Mouse (Mus musculus) myocyte (in vitro differentiated cells): ENCODE results near the gene Emc10. TPM values are rescaled to one million over a fixed set of nuclear protein-coding genes. Genes with fewer than 3 reads are reported as not detected.
A peak's percentile ranks its signal among the peaks of the same experiment; 100 is the strongest.

Source experiments
- H3K27me3 ChIP-seq: one replicate; pipeline ENCODE4 v1.6.1; 2011; ENCODE audit not compliant: control insufficient read depth, insufficient read depth, insufficient read length
- H3K36me3 ChIP-seq: one replicate; pipeline ENCODE4 v1.6.1; 2011; ENCODE audit not compliant: control insufficient read depth, insufficient read depth
- H3K4me2 ChIP-seq: one replicate; pipeline ENCODE4 v1.6.1; 2011; ENCODE audit warnings: low read depth, control low read depth
- H3K4me3 ChIP-seq: one replicate; pipeline ENCODE4 v1.5.1; 2011; ENCODE audit warnings: mild to moderate bottlenecking, control low read depth, moderate library complexity
- H3K79me2 ChIP-seq: one replicate; pipeline ENCODE4 v1.6.1; 2011; ENCODE audit not compliant: control insufficient read depth, insufficient read depth
- H3ac ChIP-seq: one replicate; pipeline ENCODE4 v1.6.1; 2011; ENCODE audit not compliant: control insufficient read depth, insufficient read length
- CEBPB ChIP-seq: IDR thresholded peaks from 2 replicates; pipeline ENCODE4 v1.6.1; 2011; ENCODE audit warnings: mild to moderate bottlenecking, moderate library complexity; ENCODE audit not compliant: poor library complexity, insufficient read depth, severe bottlenecking
- E2F4 ChIP-seq: IDR thresholded peaks from one replicate; pipeline ENCODE4 v1.6.1; 2011; ENCODE audit warnings: mild to moderate bottlenecking, control low read depth, moderate library complexity; ENCODE audit not compliant: insufficient read depth
- MAX ChIP-seq: IDR thresholded peaks from one replicate; pipeline ENCODE4 v1.6.1; 2011; ENCODE audit warnings: low read depth, mild to moderate bottlenecking, control low read depth
- MYOD1 ChIP-seq, 3 experiments: IDR thresholded peaks; one replicate each; pipeline ENCODE4 v1.6.1; 2011; ENCODE audit warnings: control low read depth in 2 of 3, low read depth in 2 of 3, mild to moderate bottlenecking in 2 of 3, moderate library complexity in 1 of 3; ENCODE audit not compliant: insufficient read length in 2 of 3, control insufficient read depth in 1 of 3
- MYOG ChIP-seq, 3 experiments: IDR thresholded peaks; one replicate each; pipeline ENCODE4 v1.6.1; 2011; ENCODE audit warnings: control low read depth in 2 of 3, low read depth in 2 of 3, mild to moderate bottlenecking in 2 of 3; ENCODE audit not compliant: insufficient read length in 2 of 3, control insufficient read depth in 1 of 3, insufficient read depth in 1 of 3
- POLR2A ChIP-seq: IDR thresholded peaks from one replicate; pipeline ENCODE4 v1.6.1; 2011; ENCODE audit warnings: low read depth, mild to moderate bottlenecking, control low read depth, moderate library complexity; ENCODE audit not compliant: insufficient read length
- POLR2AphosphoS2 ChIP-seq: IDR thresholded peaks from one replicate; pipeline ENCODE4 v1.6.1; 2011; ENCODE audit warnings: low read depth, control low read depth; ENCODE audit not compliant: insufficient read length
- REST ChIP-seq: IDR thresholded peaks from one replicate; pipeline ENCODE4 v1.6.1; 2011; ENCODE audit warnings: mild to moderate bottlenecking, control low read depth, moderate library complexity; ENCODE audit not compliant: insufficient read depth, insufficient read length
- SRF ChIP-seq: IDR thresholded peaks from one replicate; pipeline ENCODE4 v1.6.1; 2011; ENCODE audit warnings: low read depth; ENCODE audit not compliant: control insufficient read depth, insufficient read length
- TCF12 ChIP-seq: IDR thresholded peaks from one replicate; pipeline ENCODE4 v1.6.1; 2011; ENCODE audit warnings: mild to moderate bottlenecking, control low read depth; ENCODE audit not compliant: poor library complexity, insufficient read depth, severe bottlenecking
- TCF3 ChIP-seq: IDR thresholded peaks from one replicate; pipeline ENCODE4 v1.6.1; 2011; ENCODE audit warnings: low read depth, control low read depth; ENCODE audit not compliant: insufficient read length
- USF1 ChIP-seq: IDR thresholded peaks from one replicate; pipeline ENCODE4 v1.6.1; 2011; ENCODE audit warnings: low read depth, mild to moderate bottlenecking, control low read depth, moderate library complexity
- polyA plus RNA-seq: library from polyadenylated mRNA; unstranded; fragments of >200 nt; fragmentation: generic; extraction: Trizol; gene quantifications from one replicate; pipeline ENCODE4 v1.2.1, GENCODE M21; 2012; ENCODE audit warnings: missing spikeins

Gene Emc10
- polyA plus RNA-seq, 1 experiment = 98.2 TPM

DNA sequence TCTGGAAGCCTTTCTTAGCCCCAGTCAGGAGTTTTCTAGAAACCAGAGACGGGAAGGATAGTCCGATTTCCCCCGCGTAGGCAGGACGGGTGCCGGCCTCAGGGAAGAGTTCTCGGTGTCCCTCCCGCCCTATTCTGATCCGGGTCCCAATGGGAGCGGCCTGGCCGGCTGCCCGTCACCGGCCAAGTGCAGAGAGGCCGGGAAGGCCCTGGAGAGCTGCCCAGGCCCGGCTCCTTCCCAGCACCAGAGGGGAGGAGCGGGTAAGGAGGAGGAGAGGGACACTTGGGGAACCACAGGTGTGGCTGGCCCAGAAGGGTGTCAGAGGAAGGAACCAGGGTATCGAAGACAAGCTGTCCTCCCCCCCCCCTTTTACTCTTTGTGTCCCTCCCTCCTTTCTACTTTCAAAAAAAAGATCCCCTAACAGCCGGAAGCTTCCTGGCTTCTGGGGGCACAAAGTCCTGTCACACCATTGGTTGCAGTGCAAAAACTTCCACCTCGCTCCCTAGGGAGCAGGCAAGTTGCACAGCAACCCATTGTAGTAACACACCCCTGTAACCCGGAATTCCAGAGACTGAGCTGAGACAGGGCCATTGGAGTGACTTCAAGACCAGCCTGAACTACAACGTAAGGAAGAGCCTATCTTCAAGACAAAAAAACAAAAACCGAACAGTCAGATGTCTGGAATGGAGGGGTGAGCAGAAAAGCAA, 28.9 kb upstream of the Emc10 start:
- Histone ChIP-seq H3K36me3 (no peaks in the 10 kb centered on the region), H3K4me2 (peak overlapping the region; percentile 58), H3K27me3 (peaks cover 6% of the 10 kb centered on the region), H3K4me3 (no peak overlapping the region), H3K79me2 (no peaks in the 10 kb centered on the region), H3ac (no peak overlapping the region)
- peak in 1 of 3 experiments; percentile 44 for TF ChIP-seq MYOG (IDR thresholded peaks at IDR 0.05; ENCODE audit: control insufficient read depth in 1 of 3, insufficient read depth in 1 of 3, insufficient read length in 2 of 3, low read depth in 2 of 3)
- TF ChIP-seq MAX = no peak
- peak in 1 of 3 experiments; percentile 34 for TF ChIP-seq MYOD1 (IDR thresholded peaks at IDR 0.05; ENCODE audit: control insufficient read depth in 1 of 3, insufficient read length in 2 of 3, low read depth in 2 of 3)

DNA sequence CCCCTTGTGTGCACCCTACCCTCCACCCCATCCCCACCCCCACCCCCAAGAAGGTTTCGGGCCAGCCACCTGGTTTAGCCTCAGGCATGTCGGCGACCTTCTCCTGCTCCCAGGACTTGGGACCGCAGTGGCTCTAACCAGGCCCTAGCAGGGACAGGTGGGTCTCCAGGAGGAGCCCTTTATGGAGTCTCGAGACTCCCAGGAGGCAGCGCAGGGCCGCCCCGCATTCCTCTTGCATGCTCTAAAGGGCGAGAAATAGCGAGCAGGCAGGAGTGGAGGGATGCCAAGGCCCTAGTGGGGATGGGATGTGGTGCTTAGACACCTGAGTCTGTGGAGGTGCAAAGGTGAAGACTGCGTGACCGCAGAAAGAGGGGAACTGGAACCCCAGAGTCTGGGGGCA, 28.2 kb upstream of the Emc10 start, which contains the start of gene Mybpc2:
Gene Mybpc2, minus strand, starts transcription at position 155 of the 400 bp plus-strand sequence.
- no peak within 1 kb of the TSS for H3ac ChIP-seq
- peaks cover 6% of the 10 kb centered on the region for H3K27me3 ChIP-seq
- peak in 1 of 3 experiments; percentile 70 for TF ChIP-seq MYOG (IDR thresholded peaks at IDR 0.05; ENCODE audit: control insufficient read depth in 1 of 3, insufficient read depth in 1 of 3, insufficient read length in 2 of 3, low read depth in 2 of 3)
- TF ChIP-seq POLR2AphosphoS2 = no peak
- peak in 1 of 3 experiments; percentile 47 for TF ChIP-seq MYOD1 (IDR thresholded peaks at IDR 0.05; ENCODE audit: control insufficient read depth in 1 of 3, insufficient read length in 2 of 3, low read depth in 2 of 3)
- H3K36me3 ChIP-seq = no peaks in the 10 kb centered on the region
- no peak within 1 kb of the TSS for H3K4me3 ChIP-seq
- peak within 1 kb of the TSS; percentile 58 for H3K4me2 ChIP-seq
- H3K79me2 ChIP-seq = no peaks in the 10 kb centered on the region

DNA sequence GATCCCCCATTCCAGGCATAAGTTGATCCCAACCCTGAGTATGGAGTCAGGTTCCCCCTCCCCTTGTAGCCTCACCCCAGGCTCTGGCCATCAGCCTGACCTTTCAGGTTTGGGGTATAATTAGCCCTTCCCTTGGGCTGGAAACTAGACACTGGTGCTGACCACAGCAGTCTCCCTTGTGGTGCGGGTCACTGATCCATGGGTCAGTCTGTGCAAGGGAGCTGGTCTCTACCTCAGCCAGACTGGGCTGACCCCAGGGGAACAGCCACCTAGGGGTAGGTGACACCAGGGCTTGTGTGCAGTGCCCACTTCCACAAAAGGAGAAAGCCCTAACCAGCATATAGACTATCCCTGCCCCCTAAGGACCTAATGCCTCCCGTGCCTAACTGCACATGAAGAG, 26.7 kb upstream of the Emc10 start:
- no peak overlapping the region for H3ac ChIP-seq
- peaks cover 6% of the 10 kb centered on the region for H3K27me3 ChIP-seq
- TF ChIP-seq SRF (no peak), POLR2AphosphoS2 (no peak), CEBPB (no peak), TCF12 (no peak), POLR2A (peak; percentile 25), MYOG (IDR thresholded peaks at IDR 0.05; ENCODE audit: control insufficient read depth in 1 of 3, insufficient read depth in 1 of 3, insufficient read length in 2 of 3, low read depth in 2 of 3) (no peak), MAX (no peak)
- no peak overlapping the region for H3K4me3 ChIP-seq
- H3K79me2 ChIP-seq = no peaks in the 10 kb centered on the region
- H3K36me3 ChIP-seq = no peaks in the 10 kb centered on the region
- H3K4me2 ChIP-seq = peak overlapping the region; percentile 30

DNA sequence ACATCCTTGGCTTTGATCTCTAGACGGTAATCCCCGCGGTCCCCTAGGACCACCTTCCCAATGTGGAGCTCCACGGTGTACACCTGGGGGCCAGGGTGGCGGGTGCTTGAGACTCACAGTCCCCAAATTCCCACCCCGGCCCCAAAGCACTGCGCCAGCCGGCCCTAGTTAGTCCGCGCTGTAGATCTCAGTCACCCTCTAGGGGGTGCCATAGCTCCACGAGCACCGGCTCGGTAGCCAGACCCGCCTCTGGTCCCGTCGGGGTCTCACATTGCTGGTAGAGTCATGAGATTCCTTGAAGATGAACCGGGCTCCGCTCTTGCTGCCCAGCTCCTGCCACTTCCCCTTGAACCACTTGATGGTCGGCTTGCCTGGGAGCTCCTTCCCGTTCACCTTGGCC, 25.4 kb upstream of the Emc10 start:
- Histone ChIP-seq H3K4me3 (no peak overlapping the region), H3K27me3 (peaks cover 8% of the 10 kb centered on the region)

DNA sequence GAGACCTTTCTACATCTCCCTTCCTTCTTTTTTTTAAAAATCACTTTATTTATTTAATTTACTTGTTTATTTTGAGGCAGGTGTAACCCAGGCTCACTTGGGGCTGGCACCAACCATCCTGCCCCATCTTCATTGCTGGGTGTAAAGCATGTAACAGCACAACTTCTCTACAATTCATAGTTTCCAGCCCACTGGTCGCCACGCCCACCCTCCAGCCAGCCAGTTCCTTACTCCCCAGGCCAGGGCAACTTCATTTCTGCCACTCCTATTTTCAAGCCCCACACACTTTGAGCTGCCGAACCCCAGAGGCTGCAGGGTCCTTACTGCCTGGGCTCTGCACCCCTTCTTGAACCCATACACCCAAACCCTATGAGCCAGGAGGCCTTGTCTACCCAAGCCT, 24.7 kb upstream of the Emc10 start:
- TF ChIP-seq SRF (no peak), MAX (no peak), POLR2A (no peak), TCF3 (no peak), REST (no peak), TCF12 (no peak)
- Histone ChIP-seq H3K79me2 (no peaks in the 10 kb centered on the region), H3K27me3 (peaks cover 12% of the 10 kb centered on the region), H3K4me3 (no peak overlapping the region), H3K4me2 (no peak overlapping the region), H3ac (no peak overlapping the region), H3K36me3 (no peaks in the 10 kb centered on the region)

More for the DNA sequence above, 25.4 kb upstream of the Emc10 start:
- no peak for TF ChIP-seq TCF3
- no peak for TF ChIP-seq USF1
- TF ChIP-seq MAX = no peak
- TF ChIP-seq MYOD1 (IDR thresholded peaks at IDR 0.05; ENCODE audit: control insufficient read depth in 1 of 3, insufficient read length in 2 of 3, low read depth in 2 of 3) = no peak
- TF ChIP-seq REST = no peak
- TF ChIP-seq MYOG (IDR thresholded peaks at IDR 0.05; ENCODE audit: control insufficient read depth in 1 of 3, insufficient read depth in 1 of 3, insufficient read length in 2 of 3, low read depth in 2 of 3) = no peak
- no peaks in the 10 kb centered on the region for H3K36me3 ChIP-seq
- peak overlapping the region; percentile 52 for H3K4me2 ChIP-seq
- H3ac ChIP-seq = no peak overlapping the region
- no peaks in the 10 kb centered on the region for H3K79me2 ChIP-seq

DNA sequence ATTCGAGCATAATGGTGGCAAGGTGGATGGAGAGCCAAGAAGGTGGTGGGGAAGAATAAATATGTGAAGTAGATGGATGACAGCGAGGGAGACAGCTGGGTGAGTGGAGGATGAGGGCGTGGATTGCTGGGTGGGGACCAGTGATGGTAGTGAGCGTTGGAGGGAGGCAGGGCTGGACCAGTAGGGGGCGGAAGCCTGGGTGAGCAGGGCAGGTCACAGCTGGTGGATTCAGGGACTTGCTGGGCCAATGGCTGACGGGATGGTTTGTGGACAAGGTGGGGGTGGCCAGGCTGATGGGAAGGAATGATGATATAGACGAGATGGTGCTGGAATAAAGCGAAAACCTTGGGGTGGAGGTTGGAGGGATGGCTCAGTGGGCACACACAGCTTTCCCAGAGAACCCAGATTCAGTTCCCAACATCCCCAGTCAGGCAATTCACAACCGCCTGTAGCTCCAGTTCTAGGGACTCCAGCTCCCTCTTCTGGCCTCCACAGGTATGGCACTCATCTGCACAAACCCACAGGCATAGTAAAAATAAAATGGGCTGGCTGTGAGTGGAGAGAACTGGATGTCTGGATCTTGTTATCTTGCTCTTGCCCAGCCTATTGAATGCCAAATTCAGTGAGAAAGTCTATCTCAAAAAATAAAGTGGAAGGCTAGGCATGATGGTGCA, 23.0 kb upstream of the Emc10 start:
- no peak for TF ChIP-seq REST
- no peak for TF ChIP-seq TCF3
- no peak for TF ChIP-seq MYOD1 (IDR thresholded peaks at IDR 0.05; ENCODE audit: control insufficient read depth in 1 of 3, insufficient read length in 2 of 3, low read depth in 2 of 3)
- TF ChIP-seq E2F4 = no peak
- no peak for TF ChIP-seq POLR2AphosphoS2
- Histone ChIP-seq H3ac (no peak overlapping the region), H3K27me3 (peaks cover 25% of the 10 kb centered on the region), H3K4me3 (no peak overlapping the region), H3K36me3 (no peaks in the 10 kb centered on the region), H3K79me2 (no peaks in the 10 kb centered on the region), H3K4me2 (no peak overlapping the region)
